Mouse (Mus musculus) ZHBTc4 (cell line): Measurements from ENCODE around the gene Flt3.

Experiments used
- DNase-seq: peaks from one replicate; pipeline ENCODE4 v3.0.0-alpha.2; 2011; ENCODE audit warnings: low read depth, low spot score

Flt3 gene

GRCm38 (mm10) chr5:147291764-147292505, 108.4 kb downstream of the Flt3 start:
- DNase-seq: no peak

- peak; percentile 62 for DNase-seq
Observed at GRCm38 (mm10) chr5:147284365-147284764, 115.9 kb downstream of the Flt3 start.
